Mouse (Mus musculus) stomach, embryonic 16.5 days (tissue): Measurements from ENCODE around the gene Hsf2. TPM values are rescaled to one million over a fixed set of nuclear protein-coding genes. Genes with fewer than 3 reads are reported as not detected.

ENCODE experiments used
- polyA plus RNA-seq: library from polyadenylated mRNA; unstranded; fragments of >200 nt; fragmentation: Nextera tagmentation; extraction: Ambion mirVana; gene quantifications from 2 replicates; pipeline ENCODE4 v1.2.1, GENCODE M21; 2015

Hsf2 gene
- polyA plus RNA-seq, 1 experiment from 2014 or later = 21.8 TPM

Other genes starting within 250 kb of the Hsf2 start
- 139 and 141 TPM in 2 replicates for gene Serinc1, start 46.1 kb downstream of the Hsf2 start, polyA plus RNA-seq
- gene Pkib, start 145.6 kb downstream of the Hsf2 start, polyA plus RNA-seq = 2.3 and 3.6 TPM in 2 replicates